Mouse (Mus musculus) testis, adult 2 months (tissue): ENCODE measurements around the gene Gm28230.

ENCODE experiments used
- CTCF ChIP-seq: fragments of 200-500 bp; IDR thresholded peaks from 2 replicates; pipeline ENCODE4 v1.5.1; 2012; ENCODE audit warnings: low read depth, mild to moderate bottlenecking, inconsistent platforms, low read length, moderate library complexity; ENCODE audit not compliant: control insufficient read depth, insufficient read depth, insufficient replicate concordance
- POLR2A ChIP-seq: fragments of 200-500 bp; IDR thresholded peaks from 2 replicates; pipeline ENCODE4 v1.6.1; 2012; ENCODE audit warnings: low read depth, mild to moderate bottlenecking, inconsistent platforms, low read length, moderate library complexity; ENCODE audit not compliant: control insufficient read depth

GRCm38 (mm10) chr2:74746298-74746921 lies 19.9 kb downstream of the Gm28230 start:
- no peak; the same call in 1 of the 2 replicates for TF ChIP-seq POLR2A
- TF ChIP-seq CTCF = no peak
